Mouse (Mus musculus): ENCODE results near the gene Atp5k.

- no peak for TF ChIP-seq EP300 (IDR thresholded peaks at IDR 0.05; ENCODE audit: low read length)
- TF ChIP-seq ETS1 (conservative IDR thresholded peaks at IDR 0.05; ENCODE audit: low read depth, low read length) = no peak
- no peak for TF ChIP-seq CTCF (conservative IDR thresholded peaks at IDR 0.05 in 1 of 2, IDR thresholded peaks at IDR 0.05 in 1 of 2; ENCODE audit: low read depth in 2 of 2, low read length in 2 of 2)
- TF ChIP-seq NRF1 (IDR thresholded peaks at IDR 0.05; ENCODE audit: low read depth, low read length) = no peak
- no peak for TF ChIP-seq MAX (IDR thresholded peaks at IDR 0.05; ENCODE audit: low read length)
- no peak for TF ChIP-seq MEF2A (IDR thresholded peaks at IDR 0.05; ENCODE audit: borderline replicate concordance, low read depth, low read length)
- TF ChIP-seq POLR2A (IDR thresholded peaks at IDR 0.05; ENCODE audit: low read depth, low read length) = no peak
- no peak for TF ChIP-seq MYC (IDR thresholded peaks at IDR 0.05; ENCODE audit: low read depth, low read length)
These were observed 46.0 kb downstream of the Atp5k start, which contains the start of gene Pde6b for GRCm38 (mm10) chr5:108388201-108388600.

Data from CH12.LX (cell line).